Mouse (Mus musculus): ENCODE data around the gene Otof.

Otof gene

DNA sequence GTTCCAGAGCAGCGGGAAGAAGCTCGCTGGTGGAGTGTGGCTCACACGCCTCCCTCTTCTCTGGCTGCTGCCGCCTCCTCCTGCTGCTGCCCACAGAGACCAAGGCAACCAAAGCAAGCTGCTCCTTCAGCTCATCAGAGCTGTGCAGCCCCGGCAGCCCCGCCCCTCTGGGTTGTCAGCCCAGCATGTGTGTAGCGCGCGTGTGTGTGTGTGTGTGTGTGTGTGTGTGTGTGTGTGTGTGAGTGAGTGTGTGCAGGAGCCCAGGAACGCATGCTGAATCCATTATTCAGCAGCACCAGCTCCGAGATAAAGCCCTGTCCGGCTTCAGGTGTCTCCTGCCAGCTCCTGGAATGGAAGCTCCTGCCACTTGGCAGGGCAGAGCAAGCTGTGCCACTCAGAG lies at the start of gene Otof:
Otof (minus strand) TSS at position 112 of the 400 bp plus-strand sequence.
- DNase-seq (ENCODE audit: low spot score in 2 of 2) = peak in 1 of 2 experiments; percentile 46

DNA sequence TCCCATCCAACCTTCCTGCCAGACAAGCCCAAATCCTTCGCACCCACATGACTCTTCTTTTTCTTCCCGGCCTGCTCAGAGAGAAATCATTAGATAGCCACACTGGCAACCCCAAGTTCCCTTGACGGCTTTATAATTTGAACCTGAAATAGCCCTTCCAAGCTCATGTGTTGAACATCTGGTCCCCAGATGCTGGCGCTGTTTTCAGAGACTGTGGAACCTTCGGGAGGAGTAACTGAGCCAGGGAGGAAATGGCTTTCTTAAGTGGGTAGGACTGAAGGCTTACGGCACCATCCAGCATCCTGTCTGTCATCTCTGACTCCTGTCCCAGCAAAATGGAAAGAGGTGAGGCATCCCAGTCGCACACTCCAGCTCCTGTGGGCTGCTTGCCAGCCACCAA lies 35.6 kb upstream of the Otof start:
- no peak for DNase-seq (ENCODE audit: low spot score in 2 of 2)

DNA sequence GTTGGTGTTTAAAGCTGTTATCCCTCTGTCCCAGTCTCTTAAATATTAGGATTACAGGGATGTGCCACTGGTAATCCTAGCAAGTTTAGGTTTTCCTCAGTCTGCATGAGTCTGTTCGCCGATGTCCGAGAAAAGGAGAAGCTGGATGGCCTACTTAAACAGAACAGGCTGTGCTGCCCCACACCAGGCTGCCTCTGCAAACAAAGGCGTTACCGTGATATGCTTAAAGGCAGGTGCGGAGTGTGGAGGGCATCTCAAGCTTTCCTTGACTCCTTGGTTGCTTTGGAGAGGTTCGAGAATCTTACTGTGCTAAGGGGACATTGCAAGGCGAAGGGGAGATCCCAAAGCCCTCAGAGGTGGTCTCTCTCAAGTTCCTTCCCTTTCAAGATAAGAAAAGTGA lies 35.1 kb upstream of the Otof start:
- no peak for DNase-seq (ENCODE audit: low spot score in 2 of 2)

- no peak for DNase-seq (ENCODE audit: low spot score in 2 of 2)
Measured at GRCm38 (mm10) chr5:30495288-30495687, 33.6 kb upstream of the Otof start.

- DNase-seq (ENCODE audit: low spot score in 2 of 2) = no peak
Measured at GRCm38 (mm10) chr5:30494606-30495005, 32.9 kb upstream of the Otof start.

GRCm38 (mm10) chr5:30493723-30494122 lies 32.0 kb upstream of the Otof start:
- DNase-seq (ENCODE audit: low spot score in 2 of 2) = no peak

GRCm38 (mm10) chr5:30490845-30491244 lies 29.1 kb upstream of the Otof start:
- DNase-seq (ENCODE audit: low spot score in 2 of 2) = no peak

- no peak for DNase-seq (ENCODE audit: low spot score in 2 of 2)
Measured at GRCm38 (mm10) chr5:30490215-30490614, 28.5 kb upstream of the Otof start.

DNA sequence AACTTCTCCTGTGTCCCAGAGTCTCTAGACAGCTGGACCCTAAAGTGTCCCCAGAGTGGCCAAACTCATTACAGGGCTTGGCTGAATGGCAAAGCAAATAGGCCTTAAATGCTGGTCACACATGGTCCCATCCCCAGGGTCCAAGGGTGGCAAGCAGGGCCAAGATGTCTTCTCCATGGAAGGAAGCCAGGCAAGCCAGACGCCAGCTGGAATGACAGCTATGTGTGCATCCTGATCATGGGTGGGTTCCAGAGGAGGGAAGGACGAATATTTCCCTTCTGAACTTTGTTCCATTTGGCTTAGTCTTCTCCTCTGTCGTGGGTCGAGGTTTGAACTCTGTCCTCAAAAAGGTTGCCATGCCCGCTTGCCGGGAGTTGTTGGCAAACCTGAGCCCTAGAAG lies 23.4 kb upstream of the Otof start:
- DNase-seq (ENCODE audit: low spot score in 2 of 2) = peak in 1 of 2 experiments; percentile 61

GRCm38 (mm10) chr5:30484591-30484990 lies 22.9 kb upstream of the Otof start:
- DNase-seq (ENCODE audit: low spot score in 2 of 2) = no peak

DNA sequence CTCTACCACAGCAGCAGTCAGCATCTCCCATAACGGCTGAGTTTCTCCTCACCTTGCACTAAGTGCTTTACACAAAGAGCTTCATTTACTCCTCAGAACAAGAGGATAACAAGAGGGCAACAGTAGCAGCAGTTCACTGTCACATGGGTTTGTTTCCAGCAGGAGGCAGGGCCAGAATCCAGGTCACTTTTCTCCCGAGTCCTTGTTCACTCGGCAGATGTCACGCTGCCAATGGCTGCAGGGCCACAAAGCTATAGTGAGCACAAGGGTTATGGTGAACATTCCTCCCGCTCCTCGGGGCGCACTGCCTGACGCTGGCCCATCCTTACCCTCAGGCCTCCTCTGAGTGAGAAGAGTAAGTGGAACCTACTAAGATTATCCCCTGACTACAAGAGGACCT lies 21.8 kb upstream of the Otof start:
- DNase-seq (ENCODE audit: low spot score in 2 of 2) = no peak

- peak; percentile 73 to 82 for DNase-seq (ENCODE audit: low spot score in 2 of 2)
Measured at GRCm38 (mm10) chr5:30482319-30482718, 20.6 kb upstream of the Otof start.

- DNase-seq (ENCODE audit: low spot score in 2 of 2) = no peak
Measured at GRCm38 (mm10) chr5:30476534-30476933, 14.8 kb upstream of the Otof start.

DNA sequence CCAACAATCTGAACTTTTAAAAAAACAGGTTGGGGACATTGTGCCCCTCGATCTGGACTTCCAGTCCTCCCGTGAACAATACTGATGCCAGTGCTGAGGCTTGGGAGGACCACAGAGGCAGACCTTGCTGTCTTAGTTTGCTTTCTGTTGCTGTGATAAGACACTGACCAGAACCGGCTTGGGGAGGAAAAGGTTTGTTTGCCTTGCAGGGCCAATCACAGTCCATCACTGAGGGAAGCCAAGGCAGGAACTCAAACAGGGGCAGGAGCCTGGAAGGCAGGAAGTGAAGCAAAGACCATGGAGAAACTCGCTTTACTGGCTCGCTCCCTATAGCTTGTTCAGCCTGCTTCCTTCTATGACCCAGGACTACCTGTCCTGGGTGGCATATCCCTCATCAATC lies 10.4 kb upstream of the Otof start:
- DNase-seq (ENCODE audit: low spot score in 2 of 2) = no peak

GRCm38 (mm10) chr5:30470454-30470853 lies 8.7 kb upstream of the Otof start:
- DNase-seq (ENCODE audit: low spot score in 2 of 2) = no peak

GRCm38 (mm10) chr5:30466315-30466714 lies 4.6 kb upstream of the Otof start:
- no peak for DNase-seq (ENCODE audit: low spot score in 2 of 2)

DNA sequence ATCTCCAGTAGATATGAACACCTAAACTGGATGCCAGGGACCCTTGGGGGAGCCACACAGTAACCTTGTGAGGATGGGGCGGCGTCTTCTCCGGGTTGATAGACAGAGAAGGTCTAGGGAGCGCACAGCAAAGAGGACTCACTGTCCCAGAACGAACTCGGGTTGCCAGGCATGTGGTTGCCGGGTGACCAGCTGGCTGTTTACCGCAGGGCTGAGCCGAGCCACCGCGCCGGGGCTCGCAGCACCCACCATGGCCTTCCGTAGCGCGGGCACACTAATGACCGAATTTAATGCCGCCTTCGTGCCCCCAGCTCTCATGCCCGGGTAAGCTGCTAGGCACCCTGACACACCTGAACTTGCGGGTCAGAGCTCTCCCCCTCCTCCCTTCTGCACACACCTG lies 4.1 kb upstream of the Otof start, which contains the start of gene 1700001C02Rik:
1700001C02Rik (plus strand) TSS at position 187 of the 400 bp plus-strand sequence.
- DNase-seq (ENCODE audit: low spot score in 2 of 2) = peak in 1 of 2 experiments; percentile 32

DNA sequence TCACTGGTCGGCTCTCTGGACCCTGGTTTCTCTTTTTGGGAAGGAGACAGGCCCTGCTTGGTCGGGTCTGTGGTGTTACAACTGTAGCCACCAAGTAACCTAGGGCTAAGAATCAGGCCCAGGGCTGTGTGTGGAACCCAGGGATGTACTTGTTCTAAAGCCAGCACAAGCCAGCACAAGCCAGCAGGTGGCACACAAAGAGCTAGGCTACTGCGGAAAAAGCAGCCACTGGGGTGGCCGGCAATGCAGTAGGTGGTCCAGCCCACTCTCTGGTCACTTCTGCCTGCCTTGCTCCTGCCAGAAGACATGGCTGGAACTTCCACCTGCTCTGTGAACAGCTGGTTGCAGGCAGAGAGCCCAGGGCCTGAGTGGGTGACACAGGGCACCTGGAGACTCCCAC lies 1.6 kb downstream of the Otof start:
- no peak for DNase-seq (ENCODE audit: low spot score in 2 of 2)

GRCm38 (mm10) chr5:30456056-30456455 lies 5.7 kb downstream of the Otof start:
- peak in 1 of 2 experiments; percentile 25 for DNase-seq (ENCODE audit: low spot score in 2 of 2)

GRCm38 (mm10) chr5:30444327-30444895 lies 17.3 kb downstream of the Otof start:
- no peak for DNase-seq (ENCODE audit: low spot score in 2 of 2)

GRCm38 (mm10) chr5:30442196-30442595 lies 19.5 kb downstream of the Otof start:
- no peak for DNase-seq (ENCODE audit: low spot score in 2 of 2)

GRCm38 (mm10) chr5:30440308-30440906 lies 21.3 kb downstream of the Otof start:
- no peak for DNase-seq (ENCODE audit: low spot score in 2 of 2)

DNA sequence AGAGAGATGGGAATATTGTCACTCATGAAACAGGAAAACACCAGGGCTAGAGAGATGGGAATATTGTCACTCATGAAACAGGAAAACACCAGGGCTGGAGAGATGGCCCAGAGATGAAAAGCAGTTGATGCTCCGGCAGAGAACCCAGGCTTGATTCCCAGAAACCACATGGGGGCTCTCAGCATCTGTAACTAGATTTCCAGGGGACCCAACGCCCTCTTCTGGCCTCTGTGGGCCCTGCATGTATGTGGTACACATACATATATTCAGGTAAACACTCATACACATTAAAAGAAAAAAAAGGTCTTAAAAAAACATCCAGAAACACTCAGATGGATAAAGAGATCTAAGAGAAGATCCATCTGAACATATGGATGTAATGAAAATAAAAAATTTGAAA lies 22.8 kb downstream of the Otof start:
- DNase-seq (ENCODE audit: low spot score in 2 of 2) = no peak

- no peak for DNase-seq (ENCODE audit: low spot score in 2 of 2)
Measured at GRCm38 (mm10) chr5:30427406-30427805, 34.3 kb downstream of the Otof start.

Data from cerebellum, postnatal 4 days (tissue).